Mouse (Mus musculus) C2C12 (cell line): Measurements from ENCODE around the gene Cd96.
"Not testable (repeated sequence)": the region's sequence is repeated elsewhere in the genome, so short reads cannot be mapped to it uniquely, and the experiment has no call there.

ENCODE experiments used
- CEBPB ChIP-seq: IDR thresholded peaks from one replicate; pipeline ENCODE4 v1.6.1; 2011; ENCODE audit warnings: low read depth, mild to moderate bottlenecking, control low read depth, moderate library complexity
- CTCF ChIP-seq: IDR thresholded peaks from one replicate; pipeline ENCODE4 v1.5.1; 2011; ENCODE audit not compliant: control insufficient read depth, insufficient read depth, insufficient read length
- MAX ChIP-seq: IDR thresholded peaks from one replicate; pipeline ENCODE4 v1.6.1; 2011; ENCODE audit warnings: mild to moderate bottlenecking, control low read depth
- MYOD1 ChIP-seq: IDR thresholded peaks from one replicate; pipeline ENCODE4 v1.6.1; 2011; ENCODE audit warnings: low read depth; ENCODE audit not compliant: control insufficient read depth, insufficient read length
- MYOG ChIP-seq: IDR thresholded peaks from one replicate; pipeline ENCODE4 v1.6.1; 2011; ENCODE audit not compliant: control insufficient read depth, insufficient read length; ENCODE audit errors: extremely low read depth
- USF1 ChIP-seq: IDR thresholded peaks from one replicate; pipeline ENCODE4 v1.6.1; 2011; ENCODE audit warnings: low read depth, mild to moderate bottlenecking, control low read depth, moderate library complexity

- TF ChIP-seq CTCF, USF1, MYOG, CEBPB, MAX, MYOD1: not testable (repeated sequence)
Measured at GRCm38 (mm10) chr16:46154832-46155231, 34.8 kb upstream of the Cd96 start, which contains the start of gene Gm4737.
